Mouse (Mus musculus) intestine, embryonic 14.5 days (tissue): ENCODE data around the gene Ddi2. TPM values are rescaled to one million over a fixed set of nuclear protein-coding genes. Genes with fewer than 3 reads are reported as not detected.

Source experiments
- ATAC-seq: fragments of 200-750 bp; cut with Nextera tagmentation; replicated peaks from 2 replicates; pipeline ENCODE4 v1.8.0; 2017; ENCODE audit warnings: low read depth, moderate number of reproducible peaks, moderate TSS enrichment, moderate library complexity; ENCODE audit not compliant: low FRiP score, low TSS enrichment
- DNase-seq: peaks from one replicate; pipeline ENCODE4 v3.0.0-alpha.2; 2018; ENCODE audit warnings: low spot score
- H3K27ac ChIP-seq: fragments of 300-500 bp; sonication (generic); 2 replicates; pipeline ENCODE4 v1.5.1; 2014; ENCODE audit warnings: low read depth, mild to moderate bottlenecking, control low read depth
- H3K27me3 ChIP-seq: fragments of 300-500 bp; sonication (generic); replicated peaks from 2 replicates; pipeline ENCODE4 v1.6.1; 2014; ENCODE audit warnings: low read length, control low read depth; ENCODE audit not compliant: control insufficient read depth, insufficient read depth
- H3K36me3 ChIP-seq: fragments of 300-500 bp; sonication (generic); 2 replicates; pipeline ENCODE4 v1.6.1; 2014; ENCODE audit warnings: low read length, control low read depth; ENCODE audit not compliant: control insufficient read depth, insufficient read depth
- H3K4me1 ChIP-seq: fragments of 300-500 bp; sonication (generic); replicated peaks from 2 replicates; pipeline ENCODE4 v1.6.1; 2014; ENCODE audit warnings: low read length, control low read depth, mixed read lengths; ENCODE audit not compliant: control insufficient read depth, insufficient read depth
- H3K4me2 ChIP-seq: fragments of 300-500 bp; sonication (generic); 2 replicates; pipeline ENCODE4 v1.6.1; 2014; ENCODE audit warnings: low read length
- H3K4me3 ChIP-seq: fragments of 300-500 bp; sonication (generic); 2 replicates; pipeline ENCODE4 v1.5.1; 2014; ENCODE audit warnings: low read depth, low read length, control low read depth, mixed read lengths
- H3K9ac ChIP-seq: fragments of 300-500 bp; sonication (generic); 2 replicates; pipeline ENCODE4 v1.6.1; 2014; ENCODE audit warnings: mild to moderate bottlenecking, low read length
- H3K9me3 ChIP-seq: fragments of 300-500 bp; sonication (generic); 2 replicates; pipeline ENCODE4 v1.6.1; 2016; ENCODE audit warnings: low read length, control low read depth; ENCODE audit not compliant: control insufficient read depth
- WGBS: fragments of 180-500 bp; shearing (Covaris S2); extraction: QIAGEN DNeasy Blood & Tissue Kit; methylation state at CpG from one replicate; pipeline ENCODE4 v1.1.7; 2014; 5-methylcytosine and 5-hydroxymethylcytosine counted together
- polyA plus RNA-seq: library from polyadenylated mRNA; unstranded; fragments of >200 nt; fragmentation: Nextera tagmentation; extraction: Ambion mirVana; gene quantifications from 2 replicates; pipeline ENCODE4 v1.2.1, GENCODE M21; 2014

The Ddi2 gene
- polyA plus RNA-seq, 1 experiment from 2014 or later, result 19.5 TPM

DNA sequence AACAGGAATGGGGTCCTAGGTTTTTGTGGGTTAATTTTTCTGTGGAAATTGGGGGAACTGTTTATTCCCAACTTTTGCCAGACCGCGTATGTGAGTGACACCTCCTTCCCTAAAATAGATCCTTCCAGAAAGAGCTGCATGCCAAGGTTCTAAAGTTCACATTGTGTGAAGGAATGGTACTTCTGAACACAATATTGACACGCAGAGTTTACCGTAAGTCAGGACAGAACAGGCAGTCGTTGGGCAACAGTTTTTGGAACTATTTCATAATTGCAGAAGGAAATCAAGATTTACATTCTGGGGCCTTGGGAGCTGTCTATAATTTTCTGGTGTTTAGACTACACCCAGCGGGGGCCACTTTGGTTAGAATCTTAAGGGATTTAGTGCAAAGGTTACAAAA, 1.3 kb downstream of the Ddi2 start:
- no peak overlapping the region for H3K27ac ChIP-seq
- peaks cover 25% of the 10 kb centered on the region for H3K4me1 ChIP-seq
- peaks cover 14% of the 10 kb centered on the region for H3K36me3 ChIP-seq
- H3K9me3 ChIP-seq, result no peaks in the 10 kb centered on the region
- peak overlapping the region; percentile 83 for H3K4me2 ChIP-seq
- H3K27me3 ChIP-seq, result no peaks in the 10 kb centered on the region
- no peak for DNase-seq
- H3K9ac ChIP-seq, result peak overlapping the region; percentile 95
- H3K4me3 ChIP-seq, result peak overlapping the region; percentile 74
- whole genome bisulfite sequencing, result 48% methylated on average over 6 of the region's 6 CpGs
- no peak for ATAC-seq

DNA sequence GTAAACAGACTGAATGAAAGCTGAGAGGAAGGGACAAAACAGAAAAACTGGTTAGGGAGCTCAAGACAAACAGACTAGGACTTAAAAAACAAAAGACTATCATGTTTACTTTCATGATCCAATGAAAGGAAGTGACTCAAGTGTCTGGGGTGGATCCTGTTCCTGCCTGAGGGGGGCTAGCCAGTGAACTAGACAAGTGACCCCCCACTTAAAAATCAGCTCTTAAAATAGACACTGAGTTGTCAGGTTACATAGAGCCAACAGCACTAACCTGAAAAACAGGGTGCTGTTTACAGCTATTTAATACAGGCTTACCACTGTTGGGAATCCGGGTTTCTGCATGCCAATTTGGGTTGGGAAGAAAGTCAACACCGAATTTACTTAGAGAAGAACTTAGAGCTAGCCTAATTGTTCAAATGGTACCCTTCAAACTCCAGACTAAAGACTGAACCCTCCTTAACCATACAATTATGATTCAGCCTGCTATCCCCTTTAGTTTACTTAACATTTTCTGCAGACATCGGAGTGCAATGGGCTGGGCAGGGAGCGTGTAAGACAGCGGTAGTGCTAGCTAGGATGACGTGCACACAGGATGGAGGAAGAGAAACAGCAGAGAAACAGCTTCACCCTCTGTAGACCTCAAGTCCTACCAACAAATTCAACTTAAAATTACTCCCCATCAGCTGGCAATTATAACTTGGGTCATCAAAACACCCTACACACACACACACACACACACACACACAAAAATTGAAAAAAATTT, 2.3 kb downstream of the Ddi2 start:
- peaks cover 24% of the 10 kb centered on the region for H3K36me3 ChIP-seq
- peak overlapping the region; percentile 83 for H3K4me2 ChIP-seq
- no peak overlapping the region for H3K27ac ChIP-seq
- peaks cover 25% of the 10 kb centered on the region for H3K4me1 ChIP-seq
- 0 out of 2 replicates have a peak overlapping the region, but pooled peaks have one; percentile 8 for H3K4me3 ChIP-seq
- H3K9ac ChIP-seq, result no peak overlapping the region
- ATAC-seq (no peak), DNase-seq (no peak)
- no peaks in the 10 kb centered on the region for H3K9me3 ChIP-seq
- 45% methylated on average over 6 of the region's 6 CpGs for WGBS
- no peaks in the 10 kb centered on the region for H3K27me3 ChIP-seq

- ATAC-seq (no peak), DNase-seq (no peak)
- no peaks in the 10 kb centered on the region for H3K27me3 ChIP-seq
- WGBS, result 85% methylated on average over 1 of the region's 1 CpGs
- no peak overlapping the region for H3K4me2 ChIP-seq
- H3K9ac ChIP-seq, result no peak overlapping the region
- H3K36me3 ChIP-seq, result peaks cover 25% of the 10 kb centered on the region
- H3K4me3 ChIP-seq, result no peak overlapping the region
- H3K27ac ChIP-seq, result no peak overlapping the region
- no peaks in the 10 kb centered on the region for H3K9me3 ChIP-seq
- H3K4me1 ChIP-seq, result peaks cover 27% of the 10 kb centered on the region
Observed at GRCm38 (mm10) chr4:141719304-141719703, 3.9 kb downstream of the Ddi2 start.

GRCm38 (mm10) chr4:141717633-141718032, 5.6 kb downstream of the Ddi2 start:
- no peak overlapping the region for H3K4me3 ChIP-seq
- WGBS, result 88% methylated on average over 4 of the region's 4 CpGs
- H3K9me3 ChIP-seq, result no peaks in the 10 kb centered on the region
- H3K27me3 ChIP-seq, result no peaks in the 10 kb centered on the region
- no peak for ATAC-seq
- no peak for DNase-seq
- no peak overlapping the region for H3K9ac ChIP-seq
- H3K4me2 ChIP-seq, result no peak overlapping the region
- H3K27ac ChIP-seq, result no peak overlapping the region
- peaks cover 23% of the 10 kb centered on the region for H3K4me1 ChIP-seq
- H3K36me3 ChIP-seq, result peaks cover 35% of the 10 kb centered on the region

- Histone ChIP-seq H3K27me3 (no peaks in the 10 kb centered on the region), H3K27ac (no peak overlapping the region), H3K4me1 (peaks cover 4% of the 10 kb centered on the region), H3K9me3 (no peaks in the 10 kb centered on the region), H3K36me3 (peaks cover 54% of the 10 kb centered on the region), H3K4me3 (no peak overlapping the region), H3K4me2 (no peak overlapping the region), H3K9ac (no peak overlapping the region; the same call in 1 of the 2 replicates)
- 65% methylated on average over 2 of the region's 2 CpGs for WGBS
- no peak for DNase-seq
- ATAC-seq, result no peak
Observed at GRCm38 (mm10) chr4:141715027-141715426, 8.2 kb downstream of the Ddi2 start.

GRCm38 (mm10) chr4:141713598-141714142, 9.5 kb downstream of the Ddi2 start:
- no peaks in the 10 kb centered on the region for H3K27me3 ChIP-seq
- H3K4me3 ChIP-seq, result no peak overlapping the region
- DNase-seq (no peak), ATAC-seq (no peak)
- H3K4me2 ChIP-seq, result no peak overlapping the region
- WGBS, result 60% methylated on average over 5 of the region's 5 CpGs
- H3K4me1 ChIP-seq, result peaks cover 4% of the 10 kb centered on the region; the same call in 1 of the 2 replicates
- H3K9me3 ChIP-seq, result no peaks in the 10 kb centered on the region
- no peak overlapping the region for H3K9ac ChIP-seq
- no peak overlapping the region for H3K27ac ChIP-seq
- H3K36me3 ChIP-seq, result peaks cover 62% of the 10 kb centered on the region

DNA sequence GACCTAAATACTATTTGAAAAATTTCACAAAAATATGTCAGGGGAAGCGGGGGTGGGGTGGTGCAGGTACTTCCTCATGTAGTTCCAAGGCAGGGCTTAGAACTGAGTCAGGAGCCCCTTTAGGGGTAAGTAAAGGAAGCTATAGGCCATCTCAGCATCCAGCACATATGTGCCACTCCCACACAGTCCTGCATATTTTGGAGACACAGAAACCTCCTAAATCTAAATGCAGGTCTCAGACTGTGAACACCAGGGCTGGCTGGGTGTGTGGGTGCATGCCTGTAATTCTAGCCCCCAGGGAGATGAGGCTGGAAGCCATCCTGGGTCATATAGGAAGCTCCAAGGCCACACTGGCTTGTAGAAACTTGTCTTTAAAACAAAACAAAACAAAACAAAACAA, 12.0 kb downstream of the Ddi2 start:
- ATAC-seq, result no peak

DNA sequence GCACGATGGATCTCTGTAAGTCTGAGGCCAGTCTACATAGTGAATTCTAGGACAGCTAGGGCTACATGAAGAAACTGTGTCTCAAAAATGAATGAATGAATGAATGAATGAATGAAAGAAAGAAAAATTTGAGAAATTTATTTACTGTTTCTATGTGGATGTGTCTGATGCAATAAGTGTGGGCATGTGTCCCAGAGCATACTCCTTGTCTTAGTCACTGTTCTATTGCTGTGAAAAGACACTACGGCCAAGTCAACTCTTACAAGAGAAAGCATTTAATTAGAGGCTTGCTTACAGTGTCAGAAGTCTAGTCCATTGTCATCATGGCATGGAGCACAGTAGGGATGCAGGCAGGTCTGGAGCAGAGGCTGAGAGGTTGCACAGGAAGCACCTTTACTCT, 14.2 kb downstream of the Ddi2 start:
- no peak for ATAC-seq
- H3K27ac ChIP-seq, result no peak overlapping the region
- no peaks in the 10 kb centered on the region for H3K9me3 ChIP-seq
- no peaks in the 10 kb centered on the region for H3K4me1 ChIP-seq
- H3K27me3 ChIP-seq, result no peaks in the 10 kb centered on the region
- peaks cover 93% of the 10 kb centered on the region for H3K36me3 ChIP-seq
- no peak overlapping the region for H3K9ac ChIP-seq
- no peak overlapping the region for H3K4me2 ChIP-seq
- 96% methylated on average over 2 of the region's 2 CpGs for WGBS
- H3K4me3 ChIP-seq, result no peak overlapping the region
- no peak for DNase-seq

More for the DNA sequence above, 12.0 kb downstream of the Ddi2 start:
- H3K27ac ChIP-seq, result no peak overlapping the region
- H3K27me3 ChIP-seq, result no peaks in the 10 kb centered on the region
- 100% methylated on average over 1 of the region's 1 CpGs for WGBS
- no peak overlapping the region for H3K4me3 ChIP-seq
- no peak for DNase-seq
- no peak overlapping the region for H3K9ac ChIP-seq
- peaks cover 77% of the 10 kb centered on the region for H3K36me3 ChIP-seq
- H3K4me1 ChIP-seq, result peaks cover 4% of the 10 kb centered on the region; the same call in 1 of the 2 replicates
- no peak overlapping the region for H3K4me2 ChIP-seq
- H3K9me3 ChIP-seq, result no peaks in the 10 kb centered on the region

DNA sequence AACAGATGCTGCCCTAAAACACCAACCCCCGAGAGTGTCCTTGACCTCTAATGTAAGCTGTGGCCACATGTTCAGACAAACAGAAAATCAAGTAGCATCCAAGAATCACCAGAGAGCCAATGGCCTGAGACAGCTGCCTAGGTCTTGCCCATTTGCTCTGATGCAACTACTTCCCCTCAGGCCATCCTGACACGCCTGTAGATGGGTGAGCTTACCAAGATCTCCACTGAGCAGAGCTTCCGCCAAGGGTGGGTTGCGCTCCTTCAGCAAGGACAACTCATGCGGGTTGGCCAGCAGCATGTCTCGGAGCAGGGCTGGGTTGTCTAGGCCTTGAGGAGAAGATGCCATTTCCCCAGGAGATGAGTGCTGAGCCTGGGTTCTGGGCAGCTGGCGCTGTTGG, 15.2 kb downstream of the Ddi2 start:
- H3K9me3 ChIP-seq, result no peaks in the 10 kb centered on the region
- H3K27me3 ChIP-seq, result no peaks in the 10 kb centered on the region
- H3K27ac ChIP-seq, result no peak overlapping the region
- no peaks in the 10 kb centered on the region for H3K4me1 ChIP-seq
- no peak overlapping the region for H3K4me2 ChIP-seq
- WGBS, result 91% methylated on average over 7 of the region's 7 CpGs
- no peak overlapping the region for H3K4me3 ChIP-seq
- H3K9ac ChIP-seq, result no peak overlapping the region
- H3K36me3 ChIP-seq, result peaks cover 99% of the 10 kb centered on the region
- ATAC-seq (no peak), DNase-seq (no peak)
